Mouse (Mus musculus): ENCODE results near the gene Frmd4a.

- TF ChIP-seq CTCF (IDR thresholded peaks at IDR 0.05; ENCODE audit: low read depth) (no peak), EP300 (IDR thresholded peaks at IDR 0.05; ENCODE audit: low read depth) (no peak)
These were observed 632.1 kb downstream of the Frmd4a start for GRCm38 (mm10) chr2:4649646-4650045.

All from liver, postnatal 0 days (tissue).